Mouse (Mus musculus): ENCODE data around the gene Olfr1508. TPM values are rescaled to one million over a fixed set of nuclear protein-coding genes. Genes with fewer than 3 reads are reported as not detected.

Gene Olfr1508
- polyA plus RNA-seq, 1 experiment, result not detected

Other genes starting within 250 kb of the Olfr1508 start
- gene Chd8, start 209.7 kb downstream of the Olfr1508 start, polyA plus RNA-seq (2012; rRNA removed), result 16.4 and 17.5 TPM in 2 replicates
- 41.5 and 47.3 TPM in 2 replicates for gene Tox4, start 188.3 kb downstream of the Olfr1508 start, polyA plus RNA-seq (2012; rRNA removed)
- gene Rab2b, start 187.9 kb downstream of the Olfr1508 start, polyA plus RNA-seq (2012; rRNA removed), result 16.5 and 20.0 TPM in 2 replicates
- 7.8 and 9.6 TPM in 2 replicates for gene Mettl3, start 162.4 kb downstream of the Olfr1508 start, polyA plus RNA-seq (2012; rRNA removed)
- gene Sall2, start 138.7 kb downstream of the Olfr1508 start, polyA plus RNA-seq (2012; rRNA removed), result 0.55 and 0.56 TPM in 2 replicates
- not detected in 2 replicates for gene Olfr1513, start 111.1 kb downstream of the Olfr1508 start, polyA plus RNA-seq (2012; rRNA removed)
- not detected in 2 replicates for gene Olfr1512, start 88.3 kb downstream of the Olfr1508 start, polyA plus RNA-seq (2012; rRNA removed)
- not detected in 2 replicates for gene Olfr1511, start 70.1 kb downstream of the Olfr1508 start, polyA plus RNA-seq (2012; rRNA removed)
- gene Olfr1510, start 53.1 kb downstream of the Olfr1508 start, polyA plus RNA-seq (2012; rRNA removed), result not detected in 2 replicates
- gene Olfr1509, start 24.5 kb downstream of the Olfr1508 start, polyA plus RNA-seq (2012; rRNA removed), result 2.4 and 2.8 TPM in 2 replicates
- gene Olfr1507, start 28.3 kb upstream of the Olfr1508 start, polyA plus RNA-seq (2012; rRNA removed), result not detected in 2 replicates

Measured in testis, adult 2 months (tissue).